Mouse (Mus musculus): ENCODE results near the gene Zbed4. TPM values are rescaled to one million over a fixed set of nuclear protein-coding genes. Genes with fewer than 3 reads are reported as not detected.
A peak's percentile ranks its signal among the peaks of the same experiment; 100 is the strongest.
"Not testable (repeated sequence)": the region's sequence is repeated elsewhere in the genome, so short reads cannot be mapped to it uniquely, and the experiment has no call there.

Gene Zbed4
- polyA plus RNA-seq, 1 experiment, result 0.53 TPM

- peak overlapping the region; percentile 70 for H3K4me3 ChIP-seq (replicated peaks)
Measured at GRCm38 (mm10) chr15:88750032-88750431, 1.4 kb upstream of the Zbed4 start.

GRCm38 (mm10) chr15:88750677-88751563, 540 bp upstream of the Zbed4 start:
- peaks cover 41% of the 10 kb centered on the region for H3K4me1 ChIP-seq (ENCODE audit: control insufficient read depth)
- peaks cover 19% of the 10 kb centered on the region for H3K36me3 ChIP-seq (ENCODE audit: control insufficient read depth)
- H3K9me3 ChIP-seq (ENCODE audit: control insufficient read depth, low read length), result no peaks in the 10 kb centered on the region; the same call in 1 of the 2 replicates
- peak overlapping the region; percentile 70 for H3K4me3 ChIP-seq (replicated peaks)
- TF ChIP-seq GATA1 (IDR thresholded peaks at IDR 0.05; ENCODE audit: low read length), result no peak
- TF ChIP-seq TAL1 (IDR thresholded peaks at IDR 0.05; ENCODE audit: low read length), result no peak
- no peaks in the 10 kb centered on the region for H3K27me3 ChIP-seq (ENCODE audit: control insufficient read depth)

More at GRCm38 (mm10) chr15:88750032-88750431, 1.4 kb upstream of the Zbed4 start:
- peaks cover 41% of the 10 kb centered on the region for H3K4me1 ChIP-seq (ENCODE audit: control insufficient read depth)
- no peak for TF ChIP-seq TAL1 (IDR thresholded peaks at IDR 0.05; ENCODE audit: low read length)
- TF ChIP-seq GATA1 (IDR thresholded peaks at IDR 0.05; ENCODE audit: low read length), result no peak
- H3K9me3 ChIP-seq (ENCODE audit: control insufficient read depth, low read length), result no peaks in the 10 kb centered on the region
- H3K27me3 ChIP-seq (ENCODE audit: control insufficient read depth), result no peaks in the 10 kb centered on the region
- H3K36me3 ChIP-seq (ENCODE audit: control insufficient read depth), result peaks cover 10% of the 10 kb centered on the region

- Histone ChIP-seq H3K9me3 (ENCODE audit: control insufficient read depth, low read length) (no peaks in the 10 kb centered on the region; the same call in 1 of the 2 replicates), H3K4me3 (replicated peaks) (peak overlapping the region; percentile 70), H3K36me3 (ENCODE audit: control insufficient read depth) (peaks cover 32% of the 10 kb centered on the region), H3K4me1 (ENCODE audit: control insufficient read depth) (peaks cover 41% of the 10 kb centered on the region), H3K27me3 (ENCODE audit: control insufficient read depth) (no peaks in the 10 kb centered on the region)
- TF ChIP-seq TAL1 (IDR thresholded peaks at IDR 0.05; ENCODE audit: low read length) (no peak), GATA1 (IDR thresholded peaks at IDR 0.05; ENCODE audit: low read length) (no peak)
Measured at GRCm38 (mm10) chr15:88752403-88752733, 908 bp downstream of the Zbed4 start.

- no peak for TF ChIP-seq TAL1 (IDR thresholded peaks at IDR 0.05; ENCODE audit: low read length)
- no peak for TF ChIP-seq GATA1 (IDR thresholded peaks at IDR 0.05; ENCODE audit: low read length)
Measured at GRCm38 (mm10) chr15:88754896-88755295, 3.4 kb downstream of the Zbed4 start.

GRCm38 (mm10) chr15:88755761-88756160, 4.3 kb downstream of the Zbed4 start:
- Histone ChIP-seq H3K4me1 (ENCODE audit: control insufficient read depth) (peaks cover 55% of the 10 kb centered on the region), H3K4me3 (replicated peaks) (no peak overlapping the region), H3K36me3 (ENCODE audit: control insufficient read depth) (peaks cover 65% of the 10 kb centered on the region), H3K9me3 (ENCODE audit: control insufficient read depth, low read length) (no peaks in the 10 kb centered on the region; the same call in 1 of the 2 replicates), H3K27me3 (ENCODE audit: control insufficient read depth) (no peaks in the 10 kb centered on the region)
- TF ChIP-seq TAL1 (IDR thresholded peaks at IDR 0.05; ENCODE audit: low read length) (no peak), GATA1 (IDR thresholded peaks at IDR 0.05; ENCODE audit: low read length) (no peak)

More at GRCm38 (mm10) chr15:88754896-88755295, 3.4 kb downstream of the Zbed4 start:
- H3K4me3 ChIP-seq (replicated peaks), result no peak overlapping the region
- no peaks in the 10 kb centered on the region; the same call in 1 of the 2 replicates for H3K9me3 ChIP-seq (ENCODE audit: control insufficient read depth, low read length)
- peaks cover 57% of the 10 kb centered on the region for H3K36me3 ChIP-seq (ENCODE audit: control insufficient read depth)
- no peaks in the 10 kb centered on the region for H3K27me3 ChIP-seq (ENCODE audit: control insufficient read depth)
- H3K4me1 ChIP-seq (ENCODE audit: control insufficient read depth), result peaks cover 56% of the 10 kb centered on the region

- TF ChIP-seq GATA1 (IDR thresholded peaks at IDR 0.05; ENCODE audit: low read length), result no peak
- TF ChIP-seq TAL1 (IDR thresholded peaks at IDR 0.05; ENCODE audit: low read length), result no peak
- Histone ChIP-seq H3K36me3 (ENCODE audit: control insufficient read depth) (peaks cover 88% of the 10 kb centered on the region), H3K4me3 (replicated peaks) (no peak overlapping the region), H3K27me3 (ENCODE audit: control insufficient read depth) (no peaks in the 10 kb centered on the region), H3K4me1 (ENCODE audit: control insufficient read depth) (peaks cover 69% of the 10 kb centered on the region), H3K9me3 (ENCODE audit: control insufficient read depth, low read length) (no peaks in the 10 kb centered on the region; the same call in 1 of the 2 replicates)
Measured at GRCm38 (mm10) chr15:88758061-88758460, 6.6 kb downstream of the Zbed4 start.

GRCm38 (mm10) chr15:88761551-88761950, 10.1 kb downstream of the Zbed4 start:
- Histone ChIP-seq H3K4me1 (ENCODE audit: control insufficient read depth) (peaks cover 49% of the 10 kb centered on the region), H3K4me3 (replicated peaks) (no peak overlapping the region), H3K9me3 (ENCODE audit: control insufficient read depth, low read length) (no peaks in the 10 kb centered on the region), H3K27me3 (ENCODE audit: control insufficient read depth) (no peaks in the 10 kb centered on the region), H3K36me3 (ENCODE audit: control insufficient read depth) (peaks cover 84% of the 10 kb centered on the region)
- TF ChIP-seq GATA1 (IDR thresholded peaks at IDR 0.05; ENCODE audit: low read length) (peak; percentile 83), TAL1 (IDR thresholded peaks at IDR 0.05; ENCODE audit: low read length) (peak; percentile 78)

- Histone ChIP-seq H3K4me1 (ENCODE audit: control insufficient read depth) (peaks cover 18% of the 10 kb centered on the region), H3K36me3 (ENCODE audit: control insufficient read depth) (peaks cover 69% of the 10 kb centered on the region)
- H3K9me3 ChIP-seq (ENCODE audit: control insufficient read depth, low read length); H3K4me3 ChIP-seq (replicated peaks); H3K27me3 ChIP-seq (ENCODE audit: control insufficient read depth): not testable (repeated sequence)
Measured at GRCm38 (mm10) chr15:88766139-88766538, 14.7 kb downstream of the Zbed4 start.

- H3K36me3 ChIP-seq (ENCODE audit: control insufficient read depth), result peaks cover 69% of the 10 kb centered on the region
- H3K27me3 ChIP-seq (ENCODE audit: control insufficient read depth), result no peaks in the 10 kb centered on the region
- no peak overlapping the region for H3K4me3 ChIP-seq (replicated peaks)
Measured at GRCm38 (mm10) chr15:88768537-88768936, 17.1 kb downstream of the Zbed4 start.

GRCm38 (mm10) chr15:88774630-88775029, 23.2 kb downstream of the Zbed4 start:
- not testable (repeated sequence) for H3K4me3 ChIP-seq (replicated peaks); H3K9me3 ChIP-seq (ENCODE audit: control insufficient read depth, low read length); H3K27me3 ChIP-seq (ENCODE audit: control insufficient read depth); H3K4me1 ChIP-seq (ENCODE audit: control insufficient read depth)
- peaks cover 84% of the 10 kb centered on the region for H3K36me3 ChIP-seq (ENCODE audit: control insufficient read depth)

More at GRCm38 (mm10) chr15:88768537-88768936, 17.1 kb downstream of the Zbed4 start:
- TF ChIP-seq TAL1 (IDR thresholded peaks at IDR 0.05; ENCODE audit: low read length) (no peak), GATA1 (IDR thresholded peaks at IDR 0.05; ENCODE audit: low read length) (no peak)
- Histone ChIP-seq H3K4me1 (ENCODE audit: control insufficient read depth) (no peaks in the 10 kb centered on the region; the same call in 1 of the 2 replicates), H3K9me3 (ENCODE audit: control insufficient read depth, low read length) (no peaks in the 10 kb centered on the region)
